Mouse (Mus musculus) bone marrow, adult 2 months (tissue): Measurements from ENCODE around the gene Sox10. TPM values are rescaled to one million over a fixed set of nuclear protein-coding genes. Genes with fewer than 3 reads are reported as not detected.

Source experiments
- H3K27ac ChIP-seq: fragments of 200-500 bp; 2 replicates; pipeline ENCODE4 v1.5.1; 2012; ENCODE audit warnings: low read depth, mild to moderate bottlenecking, control low read depth, inconsistent platforms, low read length; ENCODE audit not compliant: control insufficient read depth, poor library complexity, insufficient read depth
- H3K4me1 ChIP-seq: fragments of 200-500 bp; 2 replicates; pipeline ENCODE4 v1.6.1; 2011; ENCODE audit warnings: low read length; ENCODE audit not compliant: control insufficient read depth, insufficient read depth
- H3K4me3 ChIP-seq: fragments of 200-500 bp; replicated peaks from 2 replicates; pipeline ENCODE3; 2011; ENCODE audit warnings: mild to moderate bottlenecking, low read depth, low read length, control low read depth; ENCODE audit not compliant: control insufficient read depth
- CTCF ChIP-seq: fragments of 200-500 bp; IDR thresholded peaks from 2 replicates; pipeline ENCODE4 v1.5.1; 2011; ENCODE audit warnings: low read length, control low read depth; ENCODE audit not compliant: control insufficient read depth, insufficient read depth
- POLR2A ChIP-seq: fragments of 200-500 bp; IDR thresholded peaks from 2 replicates; pipeline ENCODE4 v1.6.1; 2011; ENCODE audit warnings: low read depth, mild to moderate bottlenecking, control low read depth, low read length, borderline replicate concordance; ENCODE audit not compliant: control insufficient read depth
- WGBS: fragments of 180-500 bp; shearing (Covaris S2); methylation state at CpG from one replicate; pipeline ENCODE4 v1.1.7; 2018; 5-methylcytosine and 5-hydroxymethylcytosine counted together
- polyA plus RNA-seq: library from polyadenylated mRNA; stranded (reverse); fragments of >200 nt; gene quantifications from 2 replicates; pipeline ENCODE4 v1.2.4, GENCODE M21; 2011; ENCODE audit warnings: low replicate concordance; ENCODE audit not compliant: missing spikeins, insufficient read depth, insufficient read length

Gene Sox10
- polyA plus RNA-seq, 1 experiment, result not detected

GRCm38 (mm10) chr15:79134496-79135270 lies 30.4 kb downstream of the Sox10 start:
- H3K27ac ChIP-seq, result no peak overlapping the region
- 70% methylated on average over 9 of the region's 9 CpGs for WGBS
- TF ChIP-seq POLR2A (no peak), CTCF (no peak)
- H3K4me1 ChIP-seq, result no peaks in the 10 kb centered on the region
- H3K4me3 ChIP-seq, result no peak overlapping the region

GRCm38 (mm10) chr15:79133191-79133661 lies 31.8 kb downstream of the Sox10 start:
- H3K4me3 ChIP-seq, result no peak overlapping the region
- H3K27ac ChIP-seq, result no peak overlapping the region
- 82% methylated on average over 6 of the region's 6 CpGs for WGBS
- H3K4me1 ChIP-seq, result no peaks in the 10 kb centered on the region
- TF ChIP-seq CTCF (no peak), POLR2A (no peak)

GRCm38 (mm10) chr15:79131442-79131841 lies 33.6 kb downstream of the Sox10 start:
- no peak overlapping the region for H3K27ac ChIP-seq
- TF ChIP-seq POLR2A (no peak), CTCF (no peak)
- 85% methylated on average over 7 of the region's 7 CpGs for WGBS

DNA sequence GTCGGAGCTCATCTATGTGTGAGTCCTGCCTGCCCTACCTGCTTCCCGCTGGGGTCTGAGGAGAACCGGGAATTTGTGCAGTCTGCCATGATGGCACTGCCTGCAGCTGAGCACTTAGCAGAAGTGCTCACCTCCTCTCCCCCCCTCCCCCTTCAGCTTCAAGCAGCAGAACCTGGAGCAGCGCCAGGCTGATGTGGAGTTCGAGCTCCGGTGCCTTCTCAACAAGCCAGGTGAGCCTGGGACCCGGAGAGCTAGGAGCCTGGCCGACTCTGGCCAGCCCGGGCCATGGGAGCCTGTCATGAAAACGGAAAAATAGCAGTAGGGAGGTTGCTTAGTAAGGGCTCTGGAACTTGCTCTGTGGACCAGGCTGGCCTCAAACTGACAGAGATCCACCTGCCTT lies 34.3 kb downstream of the Sox10 start:
- Histone ChIP-seq H3K27ac (no peak overlapping the region), H3K4me1 (no peaks in the 10 kb centered on the region), H3K4me3 (no peak overlapping the region)
- WGBS, result 85% methylated on average over 10 of the region's 10 CpGs
- TF ChIP-seq CTCF, result no peak
- TF ChIP-seq POLR2A, result no peak

More at GRCm38 (mm10) chr15:79131442-79131841, 33.6 kb downstream of the Sox10 start:
- Histone ChIP-seq H3K4me3 (no peak overlapping the region), H3K4me1 (no peaks in the 10 kb centered on the region)

DNA sequence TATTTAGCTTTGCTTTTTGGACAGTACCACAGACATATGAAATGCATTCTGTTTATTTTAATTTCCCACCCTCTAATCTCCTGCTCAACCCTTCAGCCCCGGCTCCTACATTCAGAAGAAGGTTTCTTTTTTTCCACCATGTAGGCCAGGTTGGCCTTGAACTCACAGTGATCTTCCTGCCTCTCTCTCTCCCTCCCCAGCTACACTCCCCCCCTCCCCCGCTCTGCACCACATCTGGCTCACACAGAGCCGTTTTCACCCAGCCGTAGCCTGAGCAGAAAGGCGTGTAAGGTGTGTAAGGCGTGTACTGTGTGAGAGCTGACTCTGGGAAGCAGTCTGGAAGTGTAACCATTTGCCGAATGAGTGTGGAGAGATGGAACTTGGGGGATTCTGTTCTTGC lies 35.7 kb downstream of the Sox10 start:
- WGBS, result 82% methylated on average over 7 of the region's 7 CpGs
- TF ChIP-seq CTCF (no peak), POLR2A (no peak)
- Histone ChIP-seq H3K4me3 (no peak overlapping the region), H3K4me1 (no peaks in the 10 kb centered on the region), H3K27ac (no peak overlapping the region)

- Histone ChIP-seq H3K4me3 (no peak overlapping the region), H3K27ac (no peak overlapping the region), H3K4me1 (no peaks in the 10 kb centered on the region)
- peak; percentile 54 for TF ChIP-seq CTCF
- no peak for TF ChIP-seq POLR2A
- 89% methylated on average over 5 of the region's 5 CpGs for WGBS
Measured at GRCm38 (mm10) chr15:79128208-79128607, 36.8 kb downstream of the Sox10 start.

DNA sequence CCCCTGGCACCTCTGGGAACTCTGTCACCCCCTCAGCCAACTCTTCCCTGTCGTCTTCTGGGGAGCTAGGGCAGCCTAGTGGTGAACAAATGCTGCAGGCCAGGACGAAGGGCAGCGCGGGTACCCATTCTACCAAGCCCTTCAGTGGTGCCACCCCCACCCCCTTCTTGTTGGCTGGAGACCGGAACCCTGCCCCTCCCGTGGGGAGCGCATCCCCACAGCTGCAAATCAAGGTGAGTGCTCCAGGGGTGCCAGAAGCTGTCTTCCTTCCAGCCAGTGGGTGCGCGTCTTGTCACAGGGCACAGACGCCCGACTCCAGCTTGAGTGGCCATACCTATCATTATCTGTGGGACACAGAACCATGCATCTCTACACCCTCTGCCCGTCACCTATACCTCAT lies 37.9 kb downstream of the Sox10 start:
- no peak for TF ChIP-seq CTCF
- no peak for TF ChIP-seq POLR2A
- H3K4me3 ChIP-seq, result no peak overlapping the region
- no peak overlapping the region for H3K27ac ChIP-seq
- 87% methylated on average over 12 of the region's 12 CpGs for WGBS
- H3K4me1 ChIP-seq, result no peaks in the 10 kb centered on the region

- Histone ChIP-seq H3K27ac (no peak overlapping the region), H3K4me3 (no peak overlapping the region), H3K4me1 (no peaks in the 10 kb centered on the region)
- TF ChIP-seq POLR2A (no peak), CTCF (peak; percentile 37; the same call in 1 of the 2 replicates)
- 69% methylated on average over 13 of the region's 13 CpGs for WGBS
Measured at GRCm38 (mm10) chr15:79126217-79126932, 38.7 kb downstream of the Sox10 start.
